Mouse (Mus musculus) erythroblast, embryonic 14.5 days (primary cell): ENCODE results near the gene Fat2.

Experiments used
- GATA1 ChIP-seq: IDR thresholded peaks from 2 replicates; pipeline ENCODE4 v1.6.1; 2012; ENCODE audit warnings: low read length, inconsistent platforms, mixed read lengths
- TAL1 ChIP-seq: IDR thresholded peaks from 3 replicates; pipeline ENCODE4 v1.6.1; 2012; ENCODE audit warnings: low read length, inconsistent platforms, mixed read lengths

GRCm38 (mm10) chr11:55253391-55253790 lies 83.0 kb downstream of the Fat2 start:
- no peak for TF ChIP-seq GATA1
- no peak for TF ChIP-seq TAL1
